Mouse (Mus musculus): ENCODE results near the gene Ptp4a2.
A peak's percentile ranks its signal among the peaks of the same experiment; 100 is the strongest.

The Ptp4a2 gene

GRCm38 (mm10) chr4:129803368-129803767 lies 7.7 kb upstream of the Ptp4a2 start:
- no peak for DNase-seq

- no peak for DNase-seq
Measured at GRCm38 (mm10) chr4:129805059-129805458, 6.0 kb upstream of the Ptp4a2 start.

GRCm38 (mm10) chr4:129811605-129812468 lies 818 bp downstream of the Ptp4a2 start:
- DNase-seq = no peak

GRCm38 (mm10) chr4:129817591-129817990 lies 6.6 kb downstream of the Ptp4a2 start:
- no peak for DNase-seq

GRCm38 (mm10) chr4:129818506-129819195 lies 7.6 kb downstream of the Ptp4a2 start:
- no peak for DNase-seq

- peak; percentile 98 for DNase-seq
Measured at GRCm38 (mm10) chr4:129819712-129820336, 8.8 kb downstream of the Ptp4a2 start.

GRCm38 (mm10) chr4:129820417-129821086 lies 9.5 kb downstream of the Ptp4a2 start:
- DNase-seq = peak; percentile 82

- no peak for DNase-seq
Measured at GRCm38 (mm10) chr4:129821087-129821616, 10.1 kb downstream of the Ptp4a2 start.

GRCm38 (mm10) chr4:129822324-129822723 lies 11.3 kb downstream of the Ptp4a2 start:
- DNase-seq = no peak

- DNase-seq = no peak
Measured at GRCm38 (mm10) chr4:129823216-129823810, 12.3 kb downstream of the Ptp4a2 start.

- no peak for DNase-seq
Measured at GRCm38 (mm10) chr4:129827611-129828010, 16.6 kb downstream of the Ptp4a2 start.

- DNase-seq = no peak
Measured at GRCm38 (mm10) chr4:129828081-129828480, 17.1 kb downstream of the Ptp4a2 start.

GRCm38 (mm10) chr4:129829799-129830198 lies 18.8 kb downstream of the Ptp4a2 start:
- no peak for DNase-seq

- no peak for DNase-seq
Measured at GRCm38 (mm10) chr4:129830343-129830944, 19.4 kb downstream of the Ptp4a2 start.

- DNase-seq = no peak
Measured at GRCm38 (mm10) chr4:129834581-129834980, 23.6 kb downstream of the Ptp4a2 start.

GRCm38 (mm10) chr4:129835296-129835695 lies 24.3 kb downstream of the Ptp4a2 start:
- DNase-seq = no peak

- DNase-seq = no peak
Measured at GRCm38 (mm10) chr4:129839866-129840555, 29.0 kb downstream of the Ptp4a2 start.

GRCm38 (mm10) chr4:129846823-129847222 lies 35.8 kb downstream of the Ptp4a2 start:
- peak; percentile 17 for DNase-seq

GRCm38 (mm10) chr4:129850491-129850890 lies 39.5 kb downstream of the Ptp4a2 start:
- no peak for DNase-seq

GRCm38 (mm10) chr4:129851861-129852260 lies 40.8 kb downstream of the Ptp4a2 start:
- DNase-seq = no peak

GRCm38 (mm10) chr4:129853053-129853452 lies 42.0 kb downstream of the Ptp4a2 start:
- no peak for DNase-seq

All from thymus, postnatal 25 days (tissue).